Mouse (Mus musculus): Measurements from ENCODE around the gene Rnf187. TPM values are rescaled to one million over a fixed set of nuclear protein-coding genes. Genes with fewer than 3 reads are reported as not detected.

Rnf187 gene
- polyA plus RNA-seq, 1 experiment from 2014 or later: 207 TPM

DNA sequence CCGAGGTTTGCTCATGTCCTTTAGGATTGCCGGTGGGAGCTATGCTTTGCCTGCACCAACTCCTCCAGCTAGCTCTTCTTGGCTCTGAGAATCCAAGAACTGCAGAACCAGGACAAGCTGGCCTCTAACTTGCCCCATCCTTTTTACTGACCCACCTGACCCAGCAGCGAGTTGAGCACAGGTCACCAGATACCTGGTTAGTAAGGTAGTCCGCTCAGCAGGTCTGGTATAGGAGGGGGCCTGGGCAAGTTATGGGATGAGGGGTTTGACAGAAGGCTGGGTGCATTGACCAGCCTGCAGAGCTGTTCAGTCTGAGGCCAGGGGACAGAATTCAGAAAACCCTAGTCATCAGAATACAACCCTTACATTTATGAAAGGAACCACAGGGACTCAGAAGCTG, 9.7 kb downstream of the Rnf187 start:
- Histone ChIP-seq H3K4me2 (replicated peaks) (no peak overlapping the region), H3K4me3 (replicated peaks) (no peak overlapping the region), H3K36me3 (peaks cover 21% of the 10 kb centered on the region), H3K27ac (no peak overlapping the region), H3K9me3 (no peaks in the 10 kb centered on the region), H3K9ac (no peak overlapping the region), H3K4me1 (replicated peaks) (0 out of 2 replicates have a peak, but pooled peaks cover 10% of the 10 kb centered on the region), H3K27me3 (replicated peaks) (no peaks in the 10 kb centered on the region)
- no peak for ATAC-seq
- whole genome bisulfite sequencing: 74% methylated on average over 3 of the region's 4 CpGs

DNA sequence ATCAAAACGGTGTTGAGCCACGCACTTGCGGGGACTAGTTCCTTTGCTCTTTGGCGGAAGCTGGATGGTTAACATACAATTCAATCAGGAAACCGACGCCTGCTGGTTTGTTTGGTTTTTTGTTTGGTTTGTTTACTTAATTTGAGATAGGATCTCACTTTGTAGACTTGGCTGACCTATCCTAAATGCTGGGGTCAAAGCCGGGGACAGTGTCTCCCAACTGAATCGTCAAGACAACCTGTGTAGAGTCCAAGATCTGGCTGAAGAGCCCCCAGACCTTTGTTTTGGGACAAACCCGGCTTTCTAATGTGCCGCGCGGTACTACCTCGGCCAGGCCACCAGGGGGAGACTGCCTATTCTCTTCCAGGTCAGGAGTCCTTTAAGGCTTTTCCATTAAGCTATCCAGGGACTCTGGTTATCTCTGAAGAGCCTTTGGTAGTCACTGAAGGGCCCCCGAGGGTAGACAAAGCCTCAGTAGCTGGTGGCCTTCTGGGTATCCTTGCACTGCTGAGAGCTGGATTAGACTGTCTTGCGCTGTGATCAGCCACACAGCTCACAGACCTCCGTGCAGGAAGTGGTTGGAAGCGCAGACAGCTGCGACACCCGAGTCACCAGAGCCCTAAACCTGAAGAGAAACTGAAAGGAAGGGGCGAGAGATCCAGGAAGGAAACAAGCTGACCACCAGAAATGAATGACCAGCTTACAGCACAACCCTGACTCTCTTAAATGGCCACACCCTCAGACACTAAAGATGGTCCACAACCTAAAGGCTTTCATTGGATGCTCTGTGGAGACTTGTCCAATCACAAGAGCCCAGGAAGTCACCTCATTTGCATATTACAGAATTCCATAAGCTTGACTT, 10.7 kb downstream of the Rnf187 start:
- Histone ChIP-seq H3K9ac (0 out of 2 replicates have a peak overlapping the region, but pooled peaks have one; percentile 5), H3K27me3 (replicated peaks) (no peaks in the 10 kb centered on the region), H3K36me3 (peaks cover 10% of the 10 kb centered on the region), H3K27ac (peak overlapping the region; percentile 42), H3K9me3 (no peaks in the 10 kb centered on the region), H3K4me1 (replicated peaks) (0 out of 2 replicates have a peak, but pooled peaks cover 10% of the 10 kb centered on the region), H3K4me2 (replicated peaks) (peak overlapping the region; percentile 46), H3K4me3 (replicated peaks) (peak overlapping the region; percentile 17; the same call in 1 of the 2 replicates)
- ATAC-seq: peak; percentile 65
- WGBS: 20% methylated on average over 20 of the region's 20 CpGs

DNA sequence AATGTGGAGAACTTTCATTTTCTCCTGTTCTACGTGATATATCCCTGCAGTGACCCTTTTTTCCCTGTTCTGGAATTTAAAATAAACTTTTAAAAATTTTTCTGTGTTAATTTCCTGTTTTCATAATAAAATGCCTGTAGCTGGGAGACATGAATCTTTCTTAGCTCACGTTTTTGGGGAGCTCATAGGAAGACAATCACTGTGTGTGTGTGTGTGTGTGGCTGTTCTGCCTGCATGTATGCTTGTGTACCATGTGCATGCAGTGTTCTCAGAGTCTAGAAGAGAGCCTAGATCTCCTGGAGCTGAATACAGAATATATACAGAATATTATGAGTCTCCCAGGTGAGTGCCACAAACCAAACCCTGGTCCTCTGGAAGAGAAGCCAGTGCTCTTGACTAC, 11.7 kb downstream of the Rnf187 start:
- Histone ChIP-seq H3K4me1 (replicated peaks) (0 out of 2 replicates have a peak, but pooled peaks cover 10% of the 10 kb centered on the region), H3K4me3 (replicated peaks) (no peak overlapping the region), H3K9me3 (no peaks in the 10 kb centered on the region), H3K27me3 (replicated peaks) (no peaks in the 10 kb centered on the region), H3K27ac (no peak overlapping the region), H3K4me2 (replicated peaks) (no peak overlapping the region), H3K9ac (no peak overlapping the region), H3K36me3 (peaks cover 6% of the 10 kb centered on the region; the same call in 1 of the 2 replicates)
- 58% methylated on average over 2 of the region's 2 CpGs for WGBS
- ATAC-seq: no peak

DNA sequence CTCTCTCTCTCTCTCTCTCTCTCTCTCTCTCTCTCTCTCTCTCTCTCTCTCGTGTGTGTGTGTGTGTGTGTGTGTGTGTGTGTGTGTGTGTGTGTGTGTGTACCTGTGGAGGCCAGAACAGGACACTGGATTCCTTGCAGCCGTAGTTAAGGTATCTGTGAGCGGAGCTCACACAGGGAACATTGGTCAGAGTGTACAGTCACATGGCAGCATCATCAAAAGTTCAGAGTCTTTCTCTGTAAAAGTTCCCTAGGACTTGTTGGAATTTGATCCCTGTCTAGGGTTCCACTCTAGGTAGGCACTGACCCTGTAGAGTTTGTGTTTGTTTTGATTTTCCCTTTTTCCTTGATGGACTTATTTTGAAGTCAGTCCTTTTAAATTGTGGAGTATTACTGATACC, 12.1 kb downstream of the Rnf187 start:
- peaks cover 6% of the 10 kb centered on the region; the same call in 1 of the 2 replicates for H3K36me3 ChIP-seq
- H3K4me1 ChIP-seq (replicated peaks): 0 out of 2 replicates have a peak, but pooled peaks cover 7% of the 10 kb centered on the region
- peak; percentile 35; the same call in 1 of the 2 replicates for ATAC-seq
- no peaks in the 10 kb centered on the region for H3K9me3 ChIP-seq
- H3K9ac ChIP-seq: no peak overlapping the region
- H3K27ac ChIP-seq: no peak overlapping the region
- no peak overlapping the region for H3K4me3 ChIP-seq (replicated peaks)
- no peaks in the 10 kb centered on the region for H3K27me3 ChIP-seq (replicated peaks)
- 54% methylated on average over 2 of the region's 3 CpGs for WGBS
- H3K4me2 ChIP-seq (replicated peaks): no peak overlapping the region

DNA sequence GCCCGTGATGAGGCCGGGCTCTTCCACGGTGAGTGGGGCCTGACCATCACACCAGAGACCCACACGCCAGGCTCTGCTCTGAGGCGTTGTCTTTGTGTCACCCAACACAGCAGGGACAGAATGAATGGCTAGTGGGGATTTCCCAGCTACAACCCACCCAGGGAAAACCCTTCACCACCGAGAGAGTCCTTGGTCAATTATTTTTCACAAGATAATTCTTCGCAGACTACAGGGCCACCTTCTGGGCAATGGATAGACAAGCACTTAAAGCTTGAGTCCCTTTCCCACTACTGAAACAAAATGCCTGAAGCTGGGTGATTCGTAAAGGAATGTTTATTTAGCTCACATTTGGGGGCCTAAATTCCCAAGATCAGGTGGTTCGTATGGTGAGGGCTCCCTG, 16.3 kb downstream of the Rnf187 start:
- 77% methylated on average over 9 of the region's 9 CpGs for WGBS
- H3K9me3 ChIP-seq: no peaks in the 10 kb centered on the region
- no peak for ATAC-seq

DNA sequence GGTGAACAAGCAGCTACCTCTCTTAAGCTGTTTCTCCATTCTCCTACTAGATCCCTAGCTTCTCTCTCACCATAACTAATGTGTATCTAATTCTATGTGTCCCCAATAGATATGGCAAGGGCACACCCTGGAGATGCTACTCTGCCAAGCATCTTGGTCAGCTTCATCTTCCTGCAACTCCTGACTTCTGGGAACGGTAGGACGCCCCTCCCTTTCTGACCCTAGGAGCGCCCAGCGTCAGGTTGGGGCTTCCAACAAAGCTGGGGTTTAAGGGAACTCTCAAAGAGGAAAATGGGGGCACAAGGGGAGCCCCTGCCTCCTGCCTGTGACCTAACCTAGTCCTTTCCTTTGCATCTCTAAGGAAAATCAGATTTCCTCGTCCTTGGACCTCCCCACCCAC, 20.0 kb downstream of the Rnf187 start:
- H3K4me1 ChIP-seq (replicated peaks): no peaks in the 10 kb centered on the region
- ATAC-seq: no peak
- WGBS: 72% methylated on average over 5 of the region's 5 CpGs

More for the DNA sequence above, 16.3 kb downstream of the Rnf187 start:
- H3K27ac ChIP-seq: no peak overlapping the region
- H3K27me3 ChIP-seq (replicated peaks): no peaks in the 10 kb centered on the region
- H3K9ac ChIP-seq: no peak overlapping the region
- no peaks in the 10 kb centered on the region for H3K36me3 ChIP-seq
- H3K4me1 ChIP-seq (replicated peaks): no peaks in the 10 kb centered on the region
- H3K4me2 ChIP-seq (replicated peaks): no peak overlapping the region
- H3K4me3 ChIP-seq (replicated peaks): no peak overlapping the region

DNA sequence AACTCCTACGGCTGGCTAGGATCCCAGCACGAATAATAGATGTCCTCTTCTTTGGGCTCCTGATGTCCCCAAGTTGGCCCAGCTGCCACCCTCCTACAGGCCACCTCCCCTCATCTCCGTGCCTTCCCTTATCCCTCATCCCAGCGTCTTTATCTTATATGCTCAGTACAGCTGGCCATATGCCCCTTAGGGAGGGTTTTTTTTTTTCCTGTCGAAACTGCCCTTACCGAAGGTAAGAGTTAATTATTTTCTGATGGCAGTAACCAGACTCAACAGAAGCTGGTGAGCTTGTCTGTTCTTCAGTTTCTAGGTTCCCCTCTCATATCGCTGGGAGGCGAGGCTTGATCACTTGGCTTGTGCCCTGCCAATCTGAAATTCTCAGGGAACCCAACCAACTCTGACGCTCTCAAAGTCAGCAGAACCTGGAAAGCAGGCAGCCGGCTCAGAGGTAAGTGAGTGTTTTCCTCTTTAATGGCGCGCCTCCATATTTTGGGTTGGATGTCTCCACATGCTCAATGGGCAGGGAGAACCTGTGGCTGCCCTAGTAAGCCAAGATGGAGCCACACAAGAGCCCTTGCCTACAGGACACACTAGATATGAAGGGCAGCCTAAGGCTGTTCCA, 20.9 kb downstream of the Rnf187 start, which contains the start of gene Btnl10:
Btnl10 (plus strand) TSS at position 164 of the 622 bp plus-strand sequence.
- ATAC-seq: no peak
- Histone ChIP-seq H3K4me3 (replicated peaks) (no peak within 1 kb of the TSS), H3K9me3 (no peaks in the 10 kb centered on the region), H3K4me2 (replicated peaks) (no peak within 1 kb of the TSS), H3K4me1 (replicated peaks) (no peaks in the 10 kb centered on the region), H3K27me3 (replicated peaks) (no peaks in the 10 kb centered on the region), H3K36me3 (no peaks in the 10 kb centered on the region), H3K9ac (no peak within 1 kb of the TSS), H3K27ac (no peak within 1 kb of the TSS)
- WGBS: 80% methylated on average over 12 of the region's 12 CpGs

More for the DNA sequence above, 20.0 kb downstream of the Rnf187 start:
- Histone ChIP-seq H3K27me3 (replicated peaks) (no peaks in the 10 kb centered on the region), H3K9ac (no peak overlapping the region), H3K36me3 (no peaks in the 10 kb centered on the region), H3K4me3 (replicated peaks) (no peak overlapping the region), H3K9me3 (no peaks in the 10 kb centered on the region), H3K4me2 (replicated peaks) (no peak overlapping the region), H3K27ac (no peak overlapping the region)

DNA sequence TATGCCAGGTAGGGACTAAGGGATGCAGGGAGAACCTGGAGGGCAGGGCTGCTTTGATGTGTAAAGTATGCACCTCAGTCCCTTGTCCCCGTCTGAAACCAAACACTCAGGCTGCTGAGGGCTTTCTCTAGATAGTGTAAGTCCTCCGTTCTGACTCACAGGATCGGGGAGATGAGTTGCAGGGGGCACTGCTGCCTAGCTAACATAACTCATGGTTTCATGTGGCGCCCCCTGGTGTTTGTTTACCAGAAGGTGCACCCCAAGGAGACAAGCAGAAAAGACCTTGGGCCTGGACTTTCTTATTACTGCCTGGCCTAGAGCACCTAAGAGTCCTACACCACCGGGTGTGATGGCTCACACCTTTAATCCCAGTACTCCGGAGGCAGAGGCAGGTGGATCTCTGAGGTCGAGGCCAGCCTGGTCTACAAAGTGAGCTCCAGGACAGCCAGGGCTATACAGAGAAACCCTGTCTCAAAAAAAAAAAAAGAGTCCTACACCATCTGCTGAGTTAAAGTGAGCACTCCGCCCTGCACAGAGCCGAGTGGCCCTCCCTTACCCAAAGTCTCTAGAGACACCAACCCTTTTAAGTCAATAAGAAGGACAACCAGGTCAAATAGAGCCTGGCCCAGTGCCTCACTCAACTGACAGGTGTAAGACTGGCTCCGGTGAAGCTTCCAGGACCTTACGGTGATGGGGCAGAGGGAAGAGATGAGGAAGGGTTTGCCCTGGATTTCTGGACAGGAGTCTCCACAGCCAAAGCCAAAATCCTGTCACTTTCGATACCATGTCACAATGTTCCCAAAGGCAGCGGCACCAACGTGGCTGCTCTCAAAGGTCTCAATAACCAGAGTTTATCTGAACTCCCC, 21.6 kb downstream of the Rnf187 start:
- H3K27ac ChIP-seq: no peak overlapping the region
- no peaks in the 10 kb centered on the region for H3K36me3 ChIP-seq
- H3K9me3 ChIP-seq: no peaks in the 10 kb centered on the region
- ATAC-seq: peak; percentile 63; the same call in 1 of the 2 replicates
- no peaks in the 10 kb centered on the region for H3K4me1 ChIP-seq (replicated peaks)
- 53% methylated on average over 14 of the region's 14 CpGs for WGBS
- no peak overlapping the region for H3K4me3 ChIP-seq (replicated peaks)
- H3K9ac ChIP-seq: no peak overlapping the region
- H3K4me2 ChIP-seq (replicated peaks): no peak overlapping the region
- H3K27me3 ChIP-seq (replicated peaks): no peaks in the 10 kb centered on the region

DNA sequence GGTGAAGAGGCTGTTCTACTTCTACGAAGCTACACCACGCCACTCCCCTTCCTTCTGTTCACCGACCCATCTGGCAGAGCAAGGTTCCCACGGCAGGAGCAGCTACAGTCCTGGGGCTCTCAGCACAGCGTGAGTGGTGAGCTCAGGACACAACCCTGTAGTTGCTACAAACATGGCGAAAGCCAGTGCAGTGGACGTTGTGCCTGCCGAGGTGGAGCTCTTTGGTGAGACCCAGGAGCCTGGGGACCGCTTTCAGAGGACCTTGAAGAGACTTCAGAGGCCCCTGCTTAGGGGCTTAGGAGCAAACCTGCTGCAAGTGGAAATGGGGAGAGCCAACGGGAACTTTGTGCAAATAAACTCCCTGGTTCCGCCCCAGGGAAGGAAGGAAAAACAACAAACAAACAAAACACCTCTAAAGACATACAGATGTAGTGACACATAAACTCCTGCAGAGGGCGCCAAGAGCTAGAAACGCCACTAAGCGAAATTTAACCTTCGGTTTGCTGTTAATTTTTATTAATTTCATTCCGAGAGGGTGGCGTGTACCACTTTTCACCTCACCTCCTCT, 24.2 kb downstream of the Rnf187 start:
- no peak overlapping the region for H3K27ac ChIP-seq
- H3K9me3 ChIP-seq: no peaks in the 10 kb centered on the region
- H3K9ac ChIP-seq: peak overlapping the region; percentile 46
- no peaks in the 10 kb centered on the region for H3K27me3 ChIP-seq (replicated peaks)
- WGBS: 11% methylated on average over 17 of the region's 17 CpGs
- peak overlapping the region; percentile 76 for H3K4me2 ChIP-seq (replicated peaks)
- H3K36me3 ChIP-seq: no peaks in the 10 kb centered on the region
- no peaks in the 10 kb centered on the region for H3K4me1 ChIP-seq (replicated peaks)
- ATAC-seq: peak; percentile 48
- peak overlapping the region; percentile 31 for H3K4me3 ChIP-seq (replicated peaks)

DNA sequence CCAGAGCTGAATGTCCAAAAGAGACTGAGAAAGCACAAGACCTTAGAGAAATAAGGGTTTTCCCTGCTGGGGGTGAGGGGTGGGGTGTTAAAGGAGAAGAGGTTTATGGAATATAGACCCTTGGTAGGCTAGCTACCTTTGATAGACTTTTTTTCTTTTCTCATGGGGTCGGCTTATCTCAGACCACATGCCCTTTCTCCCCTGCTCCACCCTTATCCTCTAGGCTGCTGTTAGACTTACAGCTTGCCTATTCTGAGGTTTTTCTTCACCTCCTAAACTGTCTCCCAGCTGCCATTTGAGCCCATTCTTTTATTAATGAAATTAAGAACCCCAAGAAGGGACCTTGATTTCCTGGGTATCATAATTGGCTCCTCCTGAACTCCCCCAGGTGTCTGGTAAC, 24.9 kb downstream of the Rnf187 start:
- no peaks in the 10 kb centered on the region for H3K9me3 ChIP-seq
- no peaks in the 10 kb centered on the region for H3K4me1 ChIP-seq (replicated peaks)
- no peak overlapping the region for H3K27ac ChIP-seq
- no peak overlapping the region for H3K4me3 ChIP-seq (replicated peaks)
- H3K27me3 ChIP-seq (replicated peaks): no peaks in the 10 kb centered on the region
- no peak overlapping the region; the same call in 1 of the 2 replicates for H3K4me2 ChIP-seq (replicated peaks)
- 62% methylated on average over 1 of the region's 1 CpGs for WGBS
- no peaks in the 10 kb centered on the region for H3K36me3 ChIP-seq
- no peak for ATAC-seq
- H3K9ac ChIP-seq: no peak overlapping the region

DNA sequence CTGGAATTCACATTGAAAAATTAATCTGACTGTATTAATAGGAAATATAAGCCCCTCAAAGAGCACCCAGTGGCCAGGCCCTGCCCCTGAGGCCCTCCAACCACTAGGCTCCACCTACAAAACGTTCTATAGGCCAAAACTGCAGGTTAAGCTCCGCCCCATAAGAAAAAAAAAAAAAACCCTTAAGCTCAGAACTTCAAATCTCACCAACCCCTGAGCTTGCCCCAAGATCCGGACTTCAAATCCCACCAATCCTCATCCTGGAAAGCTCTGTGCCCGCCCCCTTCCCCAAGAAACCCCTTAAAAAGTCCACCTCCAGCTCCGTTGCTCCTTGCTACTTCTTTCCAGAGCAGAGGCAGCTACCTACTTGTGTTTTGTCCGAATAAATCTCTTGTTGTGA, 33.9 kb downstream of the Rnf187 start:
- Histone ChIP-seq H3K27me3 (replicated peaks) (no peaks in the 10 kb centered on the region), H3K36me3 (0 out of 2 replicates have a peak, but pooled peaks cover 6% of the 10 kb centered on the region), H3K9ac (no peak overlapping the region), H3K4me2 (replicated peaks) (no peak overlapping the region; the same call in 1 of the 2 replicates), H3K4me1 (replicated peaks) (0 out of 2 replicates have a peak, but pooled peaks cover 6% of the 10 kb centered on the region), H3K9me3 (no peaks in the 10 kb centered on the region), H3K4me3 (replicated peaks) (no peak overlapping the region), H3K27ac (no peak overlapping the region)
- no peak for ATAC-seq
- 57% methylated on average over 6 of the region's 6 CpGs for WGBS

Measured in intestine, embryonic 15.5 days (tissue).